Mouse (Mus musculus): ENCODE data around the gene Fgfr1op2. TPM values are rescaled to one million over a fixed set of nuclear protein-coding genes. Genes with fewer than 3 reads are reported as not detected.

The Fgfr1op2 gene
- total and polyA plus RNA-seq, 3 experiments, result 73.0 to 101 (median 94.1) TPM

- Histone ChIP-seq H3K27ac (ENCODE audit: insufficient read depth, low read depth) (no peak overlapping the region), H3K9ac (ENCODE audit: insufficient read depth, low read depth) (no peak overlapping the region), H3K4me1 (ENCODE audit: control insufficient read depth in 1 of 2, insufficient read depth in 2 of 2) (peaks cover 2 to 16% of the 10 kb centered on the region in 2 experiments; a peak in 3 of 4 replicates), H3K79me2 (replicated peaks; ENCODE audit: control insufficient read depth, extremely low read depth, insufficient read depth, poor library complexity, severe bottlenecking) (no peaks in the 10 kb centered on the region), H3K27me3 (replicated peaks) (no peaks in the 10 kb centered on the region), H3K36me3 (replicated peaks in 1 of 2; ENCODE audit: control insufficient read depth in 1 of 2, insufficient read depth in 1 of 2, low read length in 1 of 2) (peaks cover 51 to 74% of the 10 kb centered on the region in 2 experiments), H3K4me3 (replicated peaks in 1 of 3; ENCODE audit: low read depth in 2 of 3, low read length in 2 of 3, poor library complexity in 1 of 3) (no peak overlapping the region), H3K9me3 (replicated peaks; ENCODE audit: low read length) (peaks cover 2% of the 10 kb centered on the region), H3K4me2 (ENCODE audit: insufficient read depth, low read depth, poor library complexity, severe bottlenecking) (no peak overlapping the region)
- DNase-seq (ENCODE audit: extremely low read depth), result no peak
- TF ChIP-seq EP300 (IDR thresholded peaks at IDR 0.05; ENCODE audit: low read length), result no peak
- TF ChIP-seq USF2 (conservative IDR thresholded peaks at IDR 0.05; ENCODE audit: low read depth, low read length), result no peak
- TF ChIP-seq ETS1 (conservative IDR thresholded peaks at IDR 0.05; ENCODE audit: low read depth, low read length), result no peak
- no peak for TF ChIP-seq POLR2A (IDR thresholded peaks at IDR 0.05; ENCODE audit: low read depth, low read length)
- TF ChIP-seq BHLHE40 (IDR thresholded peaks at IDR 0.05; ENCODE audit: low read depth, low read length), result no peak
- TF ChIP-seq POLR2AphosphoS2 (IDR thresholded peaks at IDR 0.05; ENCODE audit: low read depth, low read length), result no peak
- TF ChIP-seq MXI1 (IDR thresholded peaks at IDR 0.05; ENCODE audit: low read depth, low read length), result no peak
- no peak for TF ChIP-seq SIN3A (IDR thresholded peaks at IDR 0.05; ENCODE audit: low read length)
- TF ChIP-seq USF1 (IDR thresholded peaks at IDR 0.05; ENCODE audit: low read depth, low read length), result no peak
- TF ChIP-seq UBTF (IDR thresholded peaks at IDR 0.05; ENCODE audit: low read depth, low read length), result no peak
- no peak for TF ChIP-seq ZMIZ1 (IDR thresholded peaks at IDR 0.05; ENCODE audit: low read depth, low read length)
- TF ChIP-seq MYC (IDR thresholded peaks at IDR 0.05; ENCODE audit: low read depth, low read length), result no peak
- dilution Hi-C loops (cut with MboI; ENCODE audit: extremely low pct_ligation_motif_present, extremely low pct_unique_long_range_greater_than_20kb, low sequenced_read_pairs) (no loop called here), in situ Hi-C loops (cut with MboI; ENCODE audit: low pct_ligation_motif_present, low pct_unique_long_range_greater_than_20kb, low sequenced_read_pairs) (no loop called here)
These were observed 39.7 kb downstream of the Fgfr1op2 start for GRCm38 (mm10) chr6:146616670-146617069.

GRCm38 (mm10) chr6:146628123-146628522 is 51.1 kb downstream of the Fgfr1op2 start:
- H3K36me3 ChIP-seq (replicated peaks in 1 of 2; ENCODE audit: control insufficient read depth in 1 of 2, insufficient read depth in 1 of 2, low read length in 1 of 2), result peaks cover 2 to 20% of the 10 kb centered on the region in 2 experiments
- H3K4me2 ChIP-seq (ENCODE audit: insufficient read depth, low read depth, poor library complexity, severe bottlenecking), result no peak overlapping the region
- no peaks in the 10 kb centered on the region for H3K9me3 ChIP-seq (replicated peaks; ENCODE audit: low read length)
- no peak overlapping the region for H3K4me3 ChIP-seq (replicated peaks in 1 of 3; ENCODE audit: low read depth in 2 of 3, low read length in 2 of 3, poor library complexity in 1 of 3)
- no peak overlapping the region for H3K9ac ChIP-seq (ENCODE audit: insufficient read depth, low read depth)
- peaks cover 10 to 11% of the 10 kb centered on the region in 2 experiments for H3K4me1 ChIP-seq (ENCODE audit: control insufficient read depth in 1 of 2, insufficient read depth in 2 of 2)
- H3K79me2 ChIP-seq (replicated peaks; ENCODE audit: control insufficient read depth, extremely low read depth, insufficient read depth, poor library complexity, severe bottlenecking), result no peaks in the 10 kb centered on the region
- in situ Hi-C loops (cut with MboI; ENCODE audit: low pct_ligation_motif_present, low pct_unique_long_range_greater_than_20kb, low sequenced_read_pairs), result no loop called here
- DNase-seq (ENCODE audit: extremely low read depth), result no peak
- H3K27me3 ChIP-seq (replicated peaks), result no peaks in the 10 kb centered on the region
- dilution Hi-C loops (cut with MboI; ENCODE audit: extremely low pct_ligation_motif_present, extremely low pct_unique_long_range_greater_than_20kb, low sequenced_read_pairs), result no loop called here
- no peak overlapping the region for H3K27ac ChIP-seq (ENCODE audit: insufficient read depth, low read depth)
- TF ChIP-seq UBTF (IDR thresholded peaks at IDR 0.05; ENCODE audit: low read depth, low read length), result no peak
- no peak for TF ChIP-seq MAX (IDR thresholded peaks at IDR 0.05; ENCODE audit: low read length)
- no peak for TF ChIP-seq ZNF384 (IDR thresholded peaks at IDR 0.05; ENCODE audit: low read depth, low read length)
- TF ChIP-seq MAFK (IDR thresholded peaks at IDR 0.05; ENCODE audit: insufficient replicate concordance, low read length), result no peak
- no peak for TF ChIP-seq HCFC1 (IDR thresholded peaks at IDR 0.05; ENCODE audit: low read depth, low read length)
- TF ChIP-seq MXI1 (IDR thresholded peaks at IDR 0.05; ENCODE audit: low read depth, low read length), result no peak
- TF ChIP-seq KAT2A (IDR thresholded peaks at IDR 0.05; ENCODE audit: insufficient replicate concordance, low read length), result no peak
- TF ChIP-seq ZKSCAN1 (IDR thresholded peaks at IDR 0.05; ENCODE audit: borderline replicate concordance, low read depth, low read length), result no peak
- no peak for TF ChIP-seq USF2 (conservative IDR thresholded peaks at IDR 0.05; ENCODE audit: low read depth, low read length)
- no peak for TF ChIP-seq TBP (conservative IDR thresholded peaks at IDR 0.05; ENCODE audit: low read depth, low read length)
- TF ChIP-seq EP300 (IDR thresholded peaks at IDR 0.05; ENCODE audit: low read length), result no peak
- TF ChIP-seq ZC3H11A (IDR thresholded peaks at IDR 0.05; ENCODE audit: low read depth, low read length), result no peak

Data from CH12.LX (cell line).